Mouse (Mus musculus): ENCODE data around the gene Hoxa11. TPM values are rescaled to one million over a fixed set of nuclear protein-coding genes. Genes with fewer than 3 reads are reported as not detected.

The Hoxa11 gene
- 0.31 TPM in 1 of 2 replicates, not detected in the other for total RNA-seq (2012; rRNA removed)

- no peak within 1 kb of the TSS; a peak in 1 of 4 replicates for H3K4me3 ChIP-seq (ENCODE audit: insufficient read depth in 1 of 2, low read depth in 1 of 2, low read length in 2 of 2, poor library complexity in 1 of 2, severe bottlenecking in 1 of 2)
- no peak within 1 kb of the TSS for H3K27ac ChIP-seq (ENCODE audit: insufficient read depth, low read depth, low read length, poor library complexity, severe bottlenecking)
- H3K4me1 ChIP-seq (ENCODE audit: control insufficient read depth in 2 of 2, insufficient read depth in 2 of 2, low read length in 2 of 2, poor library complexity in 1 of 2) = peaks cover 0 to 3% of the 10 kb centered on the region in 2 experiments; a peak in 2 of 4 replicates
- no peaks in the 10 kb centered on the region for H3K36me3 ChIP-seq (ENCODE audit: control insufficient read depth, insufficient read depth, low read length, poor library complexity, severe bottlenecking)
- H3K9me3 ChIP-seq (ENCODE audit: control insufficient read depth, insufficient read depth, low read depth, low read length) = no peaks in the 10 kb centered on the region
- no peak within 1 kb of the TSS for H3K9ac ChIP-seq (ENCODE audit: insufficient read depth, low read depth, low read length, poor library complexity, severe bottlenecking)
- no peak for DNase-seq (ENCODE audit: low read depth, low spot score)
- no peak for TF ChIP-seq ZC3H11A (IDR thresholded peaks at IDR 0.05; ENCODE audit: borderline replicate concordance, low read depth, low read length)
- no peak for TF ChIP-seq MAFK (IDR thresholded peaks at IDR 0.05; ENCODE audit: insufficient read depth, low read depth, low read length)
- no peak for TF ChIP-seq CHD2 (IDR thresholded peaks at IDR 0.05; ENCODE audit: low read depth, low read length)
- TF ChIP-seq HCFC1 (IDR thresholded peaks at IDR 0.05; ENCODE audit: borderline replicate concordance, insufficient read depth, low read length) = no peak
- TF ChIP-seq ZNF384 (IDR thresholded peaks at IDR 0.05; ENCODE audit: low read depth, low read length) = peak; percentile 62; the same call in 1 of the 2 replicates
- in situ Hi-C loops (cut with MboI; ENCODE audit: low sequenced_read_pairs in 2 of 2, unreplicated experiment in 2 of 2) = no loop called here
Observed at GRCm38 (mm10) chr6:52245757-52246142, at the start of gene Hoxa11. Hoxa11 (minus strand) TSS chr6:52245810.

- H3K9ac ChIP-seq (ENCODE audit: insufficient read depth, low read depth, low read length, poor library complexity, severe bottlenecking) = no peak overlapping the region
- H3K4me1 ChIP-seq (ENCODE audit: control insufficient read depth in 2 of 2, insufficient read depth in 2 of 2, low read length in 2 of 2, poor library complexity in 1 of 2) = no peaks in the 10 kb centered on the region
- TF ChIP-seq MAFK (IDR thresholded peaks at IDR 0.05; ENCODE audit: insufficient read depth, low read depth, low read length) (0 out of 2 replicates have a peak, but pooled peaks have one; percentile 3), ZC3H11A (IDR thresholded peaks at IDR 0.05; ENCODE audit: borderline replicate concordance, low read depth, low read length) (no peak)
- no peaks in the 10 kb centered on the region for H3K9me3 ChIP-seq (ENCODE audit: control insufficient read depth, insufficient read depth, low read depth, low read length)
- no peak overlapping the region for H3K27ac ChIP-seq (ENCODE audit: insufficient read depth, low read depth, low read length, poor library complexity, severe bottlenecking)
- H3K4me3 ChIP-seq (ENCODE audit: insufficient read depth in 1 of 2, low read depth in 1 of 2, low read length in 2 of 2, poor library complexity in 1 of 2, severe bottlenecking in 1 of 2) = no peak overlapping the region
- no peaks in the 10 kb centered on the region for H3K36me3 ChIP-seq (ENCODE audit: control insufficient read depth, insufficient read depth, low read length, poor library complexity, severe bottlenecking)
- in situ Hi-C loops (cut with MboI; ENCODE audit: low sequenced_read_pairs in 2 of 2, unreplicated experiment in 2 of 2) = loop anchor here in 1 of 2 experiments (25.0 kb wide), 1 partner anchor 543 kb away; no protein-coding TSS in a partner anchor
- DNase-seq (ENCODE audit: low read depth, low spot score) = no peak
Observed at GRCm38 (mm10) chr6:52294616-52295015, 49.0 kb upstream of the Hoxa11 start.

- in situ Hi-C loops (cut with MboI; ENCODE audit: low sequenced_read_pairs in 2 of 2, unreplicated experiment in 2 of 2) = loop anchor here in 1 of 2 experiments (25.0 kb wide), 1 partner anchor 545 kb away; no protein-coding TSS in a partner anchor
- Histone ChIP-seq H3K27ac (ENCODE audit: insufficient read depth, low read depth, low read length, poor library complexity, severe bottlenecking) (no peak overlapping the region), H3K9me3 (ENCODE audit: control insufficient read depth, insufficient read depth, low read depth, low read length) (no peaks in the 10 kb centered on the region), H3K9ac (ENCODE audit: insufficient read depth, low read depth, low read length, poor library complexity, severe bottlenecking) (no peak overlapping the region), H3K4me3 (ENCODE audit: insufficient read depth in 1 of 2, low read depth in 1 of 2, low read length in 2 of 2, poor library complexity in 1 of 2, severe bottlenecking in 1 of 2) (no peak overlapping the region), H3K4me1 (ENCODE audit: control insufficient read depth in 2 of 2, insufficient read depth in 2 of 2, low read length in 2 of 2, poor library complexity in 1 of 2) (no peaks in the 10 kb centered on the region), H3K36me3 (ENCODE audit: control insufficient read depth, insufficient read depth, low read length, poor library complexity, severe bottlenecking) (no peaks in the 10 kb centered on the region)
- TF ChIP-seq HCFC1 (IDR thresholded peaks at IDR 0.05; ENCODE audit: borderline replicate concordance, insufficient read depth, low read length) (no peak), MAFK (IDR thresholded peaks at IDR 0.05; ENCODE audit: insufficient read depth, low read depth, low read length) (no peak), CHD2 (IDR thresholded peaks at IDR 0.05; ENCODE audit: low read depth, low read length) (no peak), ZC3H11A (IDR thresholded peaks at IDR 0.05; ENCODE audit: borderline replicate concordance, low read depth, low read length) (no peak), ZNF384 (IDR thresholded peaks at IDR 0.05; ENCODE audit: low read depth, low read length) (no peak)
- no peak for DNase-seq (ENCODE audit: low read depth, low spot score)
Observed at GRCm38 (mm10) chr6:52292328-52292727, 46.7 kb upstream of the Hoxa11 start.

DNA sequence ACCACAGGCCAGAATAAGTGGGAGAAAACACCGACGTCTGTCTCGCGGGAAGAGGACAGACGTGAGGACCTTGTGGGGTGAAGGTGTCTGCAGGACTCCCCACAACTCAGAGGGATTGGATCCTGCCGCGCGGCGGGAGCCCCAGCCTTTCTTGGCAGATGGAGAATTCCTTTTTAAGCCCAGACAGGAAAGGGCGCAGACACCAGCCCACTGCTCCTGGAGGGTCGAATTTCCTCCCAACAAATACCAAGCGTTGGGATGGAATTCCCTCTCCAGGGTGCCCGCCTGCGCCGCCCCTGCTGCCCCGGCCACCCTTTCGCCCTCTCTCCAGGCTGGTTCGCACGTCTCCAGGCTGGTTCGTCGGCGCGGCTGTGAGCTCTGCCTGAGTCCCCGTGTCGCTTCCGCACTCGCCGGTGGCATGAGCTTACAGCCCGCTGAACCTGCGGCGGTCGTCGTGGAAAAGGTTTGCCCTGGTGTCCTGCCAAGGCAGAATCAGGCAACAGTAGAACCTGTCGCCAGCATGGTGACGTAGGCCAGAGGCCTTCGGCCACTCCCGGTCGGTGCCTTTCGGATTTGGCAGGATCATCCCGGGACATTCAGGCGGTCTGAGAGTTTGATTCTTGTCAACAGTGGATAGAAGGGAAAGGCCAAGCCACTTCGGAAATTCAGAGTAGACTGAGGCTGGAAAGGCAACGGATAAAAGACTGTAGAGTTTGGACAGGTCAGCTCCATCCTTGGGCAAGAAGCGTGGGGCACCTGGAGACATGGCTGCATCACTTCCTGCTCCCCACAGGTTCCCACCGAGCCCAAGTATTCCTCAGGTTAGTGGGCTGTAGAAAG is 45.6 kb upstream of the Hoxa11 start:
- in situ Hi-C loops (cut with MboI; ENCODE audit: low sequenced_read_pairs in 2 of 2, unreplicated experiment in 2 of 2) = loop anchor here in 1 of 2 experiments (25.0 kb wide), 1 partner anchor 546 kb away; no protein-coding TSS in a partner anchor
- H3K9ac ChIP-seq (ENCODE audit: insufficient read depth, low read depth, low read length, poor library complexity, severe bottlenecking) = peak overlapping the region; percentile 9; the same call in 1 of the 2 replicates
- TF ChIP-seq MAFK (IDR thresholded peaks at IDR 0.05; ENCODE audit: insufficient read depth, low read depth, low read length) = no peak
- peak; percentile 50; the same call in 1 of the 2 replicates for TF ChIP-seq CHD2 (IDR thresholded peaks at IDR 0.05; ENCODE audit: low read depth, low read length)
- peak; percentile 24; the same call in 1 of the 2 replicates for TF ChIP-seq HCFC1 (IDR thresholded peaks at IDR 0.05; ENCODE audit: borderline replicate concordance, insufficient read depth, low read length)
- no peaks in the 10 kb centered on the region for H3K9me3 ChIP-seq (ENCODE audit: control insufficient read depth, insufficient read depth, low read depth, low read length)
- no peak overlapping the region for H3K27ac ChIP-seq (ENCODE audit: insufficient read depth, low read depth, low read length, poor library complexity, severe bottlenecking)
- no peaks in the 10 kb centered on the region for H3K4me1 ChIP-seq (ENCODE audit: control insufficient read depth in 2 of 2, insufficient read depth in 2 of 2, low read length in 2 of 2, poor library complexity in 1 of 2)
- DNase-seq (ENCODE audit: low read depth, low spot score) = no peak
- peak overlapping the region; percentile 55 to 64 for H3K4me3 ChIP-seq (ENCODE audit: insufficient read depth in 1 of 2, low read depth in 1 of 2, low read length in 2 of 2, poor library complexity in 1 of 2, severe bottlenecking in 1 of 2)
- no peaks in the 10 kb centered on the region for H3K36me3 ChIP-seq (ENCODE audit: control insufficient read depth, insufficient read depth, low read length, poor library complexity, severe bottlenecking)
